Mouse (Mus musculus): Measurements from ENCODE around the gene Vmn1r152. TPM values are rescaled to one million over a fixed set of nuclear protein-coding genes. Genes with fewer than 3 reads are reported as not detected.
"Not testable (repeated sequence)": the region's sequence is repeated elsewhere in the genome, so short reads cannot be mapped to it uniquely, and the experiment has no call there.

The Vmn1r152 gene
- not detected for total RNA-seq (2021)
- long read RNA-seq, experiment 1: 0 reads
- long read RNA-seq, experiment 2: 0 reads

- DNase-seq; H3K4me3 ChIP-seq; H3K27ac ChIP-seq; intact Hi-C loops (cut with DNase I): not testable (repeated sequence)
Measured at GRCm38 (mm10) chr7:22522667-22523066, at the start of gene Vmn1r152. Vmn1r152 (plus strand) TSS chr7:22522967.

GRCm38 (mm10) chr7:22499578-22499977 lies 23.2 kb upstream of the Vmn1r152 start, which contains the start of gene Vmn1r151:
Vmn1r151 (minus strand) TSS chr7:22499678.
- DNase-seq; H3K27ac ChIP-seq; intact Hi-C loops (cut with DNase I); H3K4me3 ChIP-seq: not testable (repeated sequence)

DNA sequence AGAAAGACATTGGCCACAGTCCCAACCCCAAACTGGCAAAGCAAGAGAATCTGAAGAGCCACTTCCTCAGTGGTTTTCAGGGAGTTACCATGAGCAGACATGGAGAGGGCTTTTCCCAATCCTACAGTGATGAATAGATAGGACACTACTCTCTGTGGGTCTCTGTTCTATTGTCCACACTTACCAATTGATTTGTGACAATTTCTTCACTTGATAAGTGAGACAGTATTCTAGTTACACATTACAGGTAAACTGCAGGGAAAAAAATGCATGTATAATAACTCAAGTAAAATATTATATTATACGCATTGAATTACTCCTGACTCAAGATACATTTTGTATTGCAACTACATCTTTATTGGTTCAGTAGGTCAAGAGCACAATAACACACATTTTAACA lies 12.0 kb downstream of the Vmn1r152 start, which contains the start of gene Gm8677:
TSS of gene Gm8677 (minus strand) at position 101 of the 400 bp plus-strand sequence.
- H3K4me3 ChIP-seq; intact Hi-C loops (cut with DNase I): not testable (repeated sequence)

GRCm38 (mm10) chr7:22565243-22565642 lies 42.5 kb downstream of the Vmn1r152 start, which contains the start of gene Gm4201:
Gm4201 (minus strand) TSS chr7:22565343.
- intact Hi-C loops (cut with DNase I); H3K4me3 ChIP-seq; H3K27ac ChIP-seq; DNase-seq: not testable (repeated sequence)

More for the DNA sequence above, 12.0 kb downstream of the Vmn1r152 start, which contains the start of gene Gm8677:
- not testable (repeated sequence) for DNase-seq, H3K27ac ChIP-seq

Other genes starting within 250 kb of the Vmn1r152 start
- gene Gm4187, start 193.2 kb upstream of the Vmn1r152 start, total RNA-seq (2021): not detected
- not detected for gene Gm8660, start 151.9 kb upstream of the Vmn1r152 start, total RNA-seq (2021)
- not detected for gene Vmn1r148, start 109.4 kb upstream of the Vmn1r152 start, total RNA-seq (2021)
- not detected for gene Vmn1r149, start 84.7 kb upstream of the Vmn1r152 start, total RNA-seq (2021)
- gene Gm10665, start 58.9 kb upstream of the Vmn1r152 start, total RNA-seq (2021): not detected
- gene Vmn1r151, start 23.3 kb upstream of the Vmn1r152 start, total RNA-seq (2021): not detected
- not detected for gene Gm8677, start 11.9 kb downstream of the Vmn1r152 start, total RNA-seq (2021)
- gene Gm4201, start 42.4 kb downstream of the Vmn1r152 start, total RNA-seq (2021): not detected
- not detected for gene Gm4565, start 65.2 kb downstream of the Vmn1r152 start, total RNA-seq (2021)
- not detected for gene Vmn1r155, start 135.1 kb downstream of the Vmn1r152 start, total RNA-seq (2021)
- gene Gm8693, start 169.3 kb downstream of the Vmn1r152 start, total RNA-seq (2021): not detected
- not detected for gene Gm4567, start 196.7 kb downstream of the Vmn1r152 start, total RNA-seq (2021)
- gene Vmn1r157, start 238.7 kb downstream of the Vmn1r152 start, total RNA-seq (2021): not detected